20 mouse cellular contexts compared by ENCODE assay signal in the genomic region with DNA sequence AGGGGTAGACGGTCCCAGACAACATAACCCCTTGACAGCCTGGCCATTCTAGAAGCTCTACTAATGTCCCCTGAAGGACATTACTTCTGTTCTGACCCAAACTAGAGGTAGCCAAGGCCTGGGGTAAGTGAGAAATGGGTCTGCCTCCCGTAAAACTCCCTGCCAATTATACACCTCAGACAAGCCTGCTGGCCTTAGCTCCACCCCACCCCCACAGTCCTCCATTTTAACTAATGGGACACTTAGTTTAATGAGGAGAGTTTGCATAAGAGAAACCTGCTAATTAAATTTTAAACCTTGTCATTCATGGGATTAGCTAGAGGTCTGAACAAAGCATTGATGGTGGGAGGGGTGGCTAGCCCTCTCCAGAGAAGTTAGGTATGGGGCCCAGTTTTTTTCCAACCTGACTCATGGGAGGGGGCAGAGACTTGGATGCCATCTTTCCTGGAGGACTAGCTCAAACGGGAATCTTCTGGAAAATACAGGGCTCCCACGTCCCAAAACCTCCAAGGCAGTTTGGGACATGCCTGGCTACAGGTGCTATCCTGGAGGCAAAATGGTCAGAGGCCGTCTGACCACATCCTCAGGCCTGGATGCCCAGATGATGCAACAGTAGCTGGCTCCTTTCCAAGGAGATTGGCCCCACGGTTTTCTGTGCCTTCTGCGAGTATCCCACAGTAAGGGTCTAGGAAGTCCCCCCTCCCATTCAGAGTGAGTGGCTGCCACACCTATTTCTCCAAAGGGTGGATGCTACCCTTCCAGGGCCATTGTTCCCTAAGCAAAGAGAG. TPM values are rescaled to one million over a fixed set of nuclear protein-coding genes. Genes with fewer than 3 reads are reported as not detected.
"Had no signal": no experiment of that assay in that cellular context is flagged by ENCODE, and none has a peak within 500 bp of the region (broad histone marks: within the 10 kb centered on the region; RNA-seq: fewer than 3 reads in every experiment).

No protein-coding gene starts in this region.

- ATAC-seq: midbrain, embryonic 15.5 days had no signal

- H3K9me3 ChIP-seq: limb, embryonic 12.5 days; lung, embryonic 15.5 days; megakaryocyte, embryonic 14.5 days; midbrain, embryonic 15.5 days; neural tube, embryonic 12.5 days had no signal

- H3K9ac ChIP-seq: limb, embryonic 12.5 days; lung, embryonic 15.5 days; midbrain, embryonic 15.5 days; neural tube, embryonic 12.5 days had no signal

- H3K27ac ChIP-seq: layer of hippocampus, adult 2 months; limb, embryonic 12.5 days; lung, embryonic 15.5 days; macrophage; midbrain, embryonic 15.5 days; neural tube, embryonic 12.5 days had no signal

- H3K4me2 ChIP-seq: limb, embryonic 12.5 days; liver, embryonic 11.5 days; lung, embryonic 15.5 days; midbrain, embryonic 11.5 days; midbrain, embryonic 15.5 days; neural tube, embryonic 12.5 days had no signal

- DNase-seq: kidney, postnatal 10 days; kidney, postnatal 4 days; lung, postnatal 14 days; right cerebral cortex, postnatal 14 days; thymus, postnatal 36 days had no signal

- H3K36me3 ChIP-seq: limb, embryonic 12.5 days; lung, embryonic 15.5 days; midbrain, embryonic 15.5 days; neural tube, embryonic 12.5 days had no signal

- H3K4me3 ChIP-seq: layer of hippocampus, adult 2 months; limb, embryonic 12.5 days; lung, embryonic 15.5 days; megakaryocyte, embryonic 14.5 days; midbrain, embryonic 15.5 days; neural tube, embryonic 12.5 days had no signal

RNA-seq across cellular contexts. Expression of gene Lhx3, which starts 13.3 kb away (rescaled TPM):
- total RNA-seq: layer of hippocampus, adult 2 months; layer of hippocampus, postnatal 10 days; monocyte, adult 5-6 weeks; neutrophil, adult 5-6 weeks had no signal
- polyA plus RNA-seq: kidney, embryonic 14.5 days; limb, embryonic 12.5 days; liver, embryonic 11.5 days; liver, embryonic 16.5 days; lung, embryonic 15.5 days; macrophage; midbrain, embryonic 15.5 days; stomach, embryonic 16.5 days had no signal
